Comparison of ENCODE assay signal across 8 mouse cellular contexts in genomic region chr10:73097979-73098378, GRCm38 (mm10). TPM values are rescaled to one million over a fixed set of nuclear protein-coding genes. Genes with fewer than 3 reads are reported as not detected.
A peak's percentile ranks its signal among the peaks of the same experiment; 100 is the strongest.
DNase-seq lines count a peak whose midpoint lies in the region; ATAC-seq and TF ChIP-seq lines count a peak whose summit lies in the region.

No protein-coding gene starts in this region.

- H3K4me2 ChIP-seq in limb, embryonic 11.5 days (ENCODE audit: low read depth, severe bottlenecking) = peak overlapping the region; percentile 31
- peak overlapping the region; percentile 89 for H3K4me2 ChIP-seq in midbrain, postnatal 0 days (ENCODE audit: low read depth, low read length, poor library complexity, severe bottlenecking)

- H3K4me1 ChIP-seq in kidney, adult 2 months (ENCODE audit: control insufficient read depth, insufficient read depth, low read length) = no peaks in the 10 kb centered on the region
- peaks cover 5% of the 10 kb centered on the region; the same call in 1 of the 2 replicates for H3K4me1 ChIP-seq in limb, embryonic 11.5 days (ENCODE audit: control insufficient read depth, insufficient read depth, low read length)
- no peaks in the 10 kb centered on the region; the same call in 1 of the 2 replicates for H3K4me1 ChIP-seq in midbrain, postnatal 0 days (ENCODE audit: insufficient read depth, low read length)

- peak; percentile 91 for ATAC-seq in common myeloid progenitor, adult 5-6 weeks (replicated peaks; ENCODE audit: low read depth, poor library complexity, severe bottlenecking)
- peak; percentile 69; the same call in 1 of the 2 replicates for ATAC-seq in granulocyte monocyte progenitor cell, adult 5-6 weeks (replicated peaks; ENCODE audit: poor library complexity, severe bottlenecking)
- ATAC-seq in limb, embryonic 11.5 days (ENCODE audit: insufficient number of reproducible peaks, low FRiP score, low TSS enrichment, low read depth) = no peak
- ATAC-seq in midbrain, postnatal 0 days (ENCODE audit: low FRiP score) = peak; percentile 25; the same call in 1 of the 2 replicates

- no peak overlapping the region for H3K9ac ChIP-seq in limb, embryonic 11.5 days (ENCODE audit: low read length)
- no peak overlapping the region for H3K9ac ChIP-seq in midbrain, postnatal 0 days (replicated peaks; ENCODE audit: low read length, poor library complexity, severe bottlenecking)

- H3K4me3 ChIP-seq in kidney, adult 2 months (ENCODE audit: insufficient read depth, low read depth, low read length) = no peak overlapping the region
- H3K4me3 ChIP-seq in limb, embryonic 11.5 days (ENCODE audit: low read depth, low read length) = no peak overlapping the region
- H3K4me3 ChIP-seq in midbrain, postnatal 0 days (ENCODE audit: low read depth, low read length) = peak overlapping the region; percentile 77

- TF ChIP-seq CTCF in kidney, adult 2 months (conservative IDR thresholded peaks at IDR 0.05; ENCODE audit: insufficient read depth, insufficient read length, low read depth, low read length) = peak; percentile 62
- TF ChIP-seq CTCF in midbrain, postnatal 0 days (IDR thresholded peaks at IDR 0.05) = peak; percentile 93

- TF ChIP-seq POLR2A in kidney, adult 2 months (IDR thresholded peaks at IDR 0.05; ENCODE audit: low read depth, low read length) = no peak

- no peaks in the 10 kb centered on the region for H3K9me3 ChIP-seq in limb, embryonic 11.5 days (ENCODE audit: control insufficient read depth, low read length)
- H3K9me3 ChIP-seq in midbrain, postnatal 0 days (ENCODE audit: low read length) = no peaks in the 10 kb centered on the region

- DNase-seq in layer of hippocampus, adult 11-12 months (ENCODE audit: low spot score) = peak; percentile 83
- no peak for DNase-seq in layer of hippocampus, adult 9-10 months (ENCODE audit: low spot score)
- DNase-seq in kidney, adult 2 months = peak; percentile 26
- peak; percentile 87 for DNase-seq in limb, embryonic 11.5 days (ENCODE audit: low spot score)
- peak; percentile 85 for DNase-seq in midbrain, postnatal 0 days (ENCODE audit: low spot score)
- peak; percentile 36 for DNase-seq in testis, postnatal 14 days (ENCODE audit: low spot score)

- H3K36me3 ChIP-seq in kidney, adult 2 months (ENCODE audit: control insufficient read depth, insufficient read depth, low read length) = no peaks in the 10 kb centered on the region
- no peaks in the 10 kb centered on the region for H3K36me3 ChIP-seq in limb, embryonic 11.5 days (ENCODE audit: control insufficient read depth, insufficient read depth, low read length)
- no peaks in the 10 kb centered on the region for H3K36me3 ChIP-seq in midbrain, postnatal 0 days (ENCODE audit: insufficient read depth, low read length)

- no peak overlapping the region for H3K27ac ChIP-seq in kidney, adult 2 months (ENCODE audit: insufficient read depth, low read depth, low read length)
- H3K27ac ChIP-seq in limb, embryonic 11.5 days (replicated peaks; ENCODE audit: low read depth, low read length) = no peak overlapping the region
- 0 out of 2 replicates have a peak overlapping the region, but pooled peaks have one; percentile 47 for H3K27ac ChIP-seq in midbrain, postnatal 0 days (ENCODE audit: low read depth, low read length)

- under 1% methylated on average over 17 of the region's 17 CpGs for WGBS in kidney, adult 2 months
- WGBS in limb, embryonic 11.5 days = 1% methylated on average over 17 of the region's 17 CpGs
- WGBS in midbrain, postnatal 0 days = 0% methylated on average over 17 of the region's 17 CpGs

- H3K27me3 ChIP-seq in kidney, adult 2 months (replicated peaks; ENCODE audit: control insufficient read depth, insufficient read depth, low read length) = no peaks in the 10 kb centered on the region
- H3K27me3 ChIP-seq in limb, embryonic 11.5 days (ENCODE audit: control insufficient read depth, insufficient read depth, low read length) = peaks cover 31% of the 10 kb centered on the region
- no peaks in the 10 kb centered on the region for H3K27me3 ChIP-seq in midbrain, postnatal 0 days (ENCODE audit: insufficient read depth, low read length)

RNA-seq across cellular contexts. Expression of gene Pcdh15, which starts 1.2 kb away (rescaled TPM):
- total RNA-seq in common myeloid progenitor, adult 5-6 weeks (2017) = not detected in 2 replicates
- total RNA-seq in granulocyte monocyte progenitor cell, adult 5-6 weeks (2014; fragmentation: Nextera tagmentation) = not detected in 2 replicates
- total RNA-seq in granulocyte monocyte progenitor cell, adult 5-6 weeks (2017) = not detected in 2 replicates
- polyA plus RNA-seq in kidney, adult 2 months (2012; rRNA removed) = 0.16 TPM in 1 of 2 replicates, not detected in the other
- polyA plus RNA-seq in limb, embryonic 11.5 days (2014; fragmentation: Nextera tagmentation; extraction: Ambion mirVana) = 0.67 and 0.81 TPM in 2 replicates
- total RNA-seq in midbrain, postnatal 0 days (2014; rRNA removed) = 37.2 and 38.2 TPM in 2 replicates
- polyA plus RNA-seq in midbrain, postnatal 0 days (2015; fragmentation: Nextera tagmentation; extraction: Ambion mirVana) = 8.2 and 9.8 TPM in 2 replicates

Comparison
In these comparisons a context has a peak if more than half of its experiments do, and no peak if none do; other contexts are left out.
1. RNA of gene Pcdh15, which starts 1.2 kb away (total RNA-seq): 37.2 to 38.2 TPM in midbrain, postnatal 0 days; not detected in common myeloid progenitor, adult 5-6 weeks and not detected in granulocyte monocyte progenitor cell, adult 5-6 weeks; every median in the first group is over 10 times any median in the second.